Mouse (Mus musculus): Measurements from ENCODE around the gene D3Ertd254e. TPM values are rescaled to one million over a fixed set of nuclear protein-coding genes. Genes with fewer than 3 reads are reported as not detected.

The D3Ertd254e gene
- polyA plus RNA-seq, 1 experiment = 1.5 TPM

GRCm38 (mm10) chr3:36212758-36213157 lies 61.9 kb downstream of the D3Ertd254e start:
- DNase-seq (ENCODE audit: low read depth) = no peak

Other genes starting within 250 kb of the D3Ertd254e start
- gene Dcun1d1, start 213.6 kb upstream of the D3Ertd254e start, polyA plus RNA-seq (2012; rRNA removed) = 5.8 and 7.4 TPM in 2 replicates
- 40.5 and 40.7 TPM in 2 replicates for gene Mccc1, start 150.3 kb upstream of the D3Ertd254e start, polyA plus RNA-seq (2012; rRNA removed)
- 0.13 and 0.14 TPM in 2 replicates for gene Ccdc144b, start 97.5 kb upstream of the D3Ertd254e start, polyA plus RNA-seq (2012; rRNA removed)
- 27.5 and 39.8 TPM in 2 replicates for gene Acad9, start 85.0 kb upstream of the D3Ertd254e start, polyA plus RNA-seq (2012; rRNA removed)
- gene Qrfpr, start 71.3 kb downstream of the D3Ertd254e start, polyA plus RNA-seq (2012; rRNA removed) = 0.14 TPM in 1 of 2 replicates, not detected in the other